Mouse (Mus musculus) forebrain, embryonic 16.5 days (tissue): ENCODE results near the gene Fgfr2. TPM values are rescaled to one million over a fixed set of nuclear protein-coding genes. Genes with fewer than 3 reads are reported as not detected.

Source experiments
- ATAC-seq: fragments of 200-750 bp; cut with Nextera tagmentation; 2 replicates; pipeline ENCODE4 v1.8.0; 2017; ENCODE audit warnings: mild to moderate bottlenecking, moderate library complexity
- H3K27ac ChIP-seq: fragments of 300-500 bp; sonication (generic); 2 replicates; pipeline ENCODE4 v1.5.1; 2014; ENCODE audit warnings: low read length, control low read depth
- H3K27me3 ChIP-seq: fragments of 300-500 bp; sonication (generic); replicated peaks from 2 replicates; pipeline ENCODE4 v1.6.1; 2014; ENCODE audit warnings: low read length; ENCODE audit not compliant: control insufficient read depth, insufficient read depth
- H3K36me3 ChIP-seq: fragments of 300-500 bp; sonication (generic); 2 replicates; pipeline ENCODE4 v1.6.1; 2014; ENCODE audit not compliant: control insufficient read depth, insufficient read depth
- H3K4me1 ChIP-seq: fragments of 300-500 bp; sonication (generic); replicated peaks from 2 replicates; pipeline ENCODE4 v1.6.1; 2014; ENCODE audit warnings: low read length; ENCODE audit not compliant: control insufficient read depth, insufficient read depth
- H3K4me2 ChIP-seq: fragments of 300-500 bp; sonication (generic); 2 replicates; pipeline ENCODE4 v1.6.1; 2014; ENCODE audit warnings: mild to moderate bottlenecking, low read length, control low read depth
- H3K4me3 ChIP-seq: fragments of 300-500 bp; sonication (generic); replicated peaks from 2 replicates; pipeline ENCODE4 v1.5.1; 2014; ENCODE audit warnings: mild to moderate bottlenecking, low read length, control low read depth
- H3K9ac ChIP-seq: fragments of 300-500 bp; sonication (generic); replicated peaks from 2 replicates; pipeline ENCODE4 v1.6.1; 2014; ENCODE audit warnings: low read depth, low read length, control low read depth
- H3K9me3 ChIP-seq: fragments of 300-500 bp; sonication (generic); 2 replicates; pipeline ENCODE4 v1.6.1; 2016; ENCODE audit warnings: low read length; ENCODE audit not compliant: control insufficient read depth
- WGBS: fragments of 180-500 bp; shearing (Covaris S2); extraction: QIAGEN DNeasy Blood & Tissue Kit; methylation state at CpG from one replicate; pipeline ENCODE4 v1.1.7; 2014; 5-methylcytosine and 5-hydroxymethylcytosine counted together
- polyA plus RNA-seq: library from polyadenylated mRNA; unstranded; fragments of >200 nt; fragmentation: Nextera tagmentation; extraction: Ambion mirVana; gene quantifications from 2 replicates; pipeline ENCODE4 v1.2.1, GENCODE M21; 2015

Fgfr2 gene
- polyA plus RNA-seq, 1 experiment from 2014 or later, result 39.2 TPM

- Histone ChIP-seq H3K36me3 (no peaks in the 10 kb centered on the region), H3K27ac (no peak overlapping the region)
- WGBS, result 90% methylated on average over 10 of the region's 10 CpGs
Measured at GRCm38 (mm10) chr7:132897258-132897657, 225.9 kb downstream of the Fgfr2 start.

GRCm38 (mm10) chr7:132896206-132896815 lies 226.8 kb downstream of the Fgfr2 start:
- Histone ChIP-seq H3K4me3 (no peak overlapping the region), H3K27me3 (no peaks in the 10 kb centered on the region), H3K9me3 (peaks cover 3% of the 10 kb centered on the region; the same call in 1 of the 2 replicates), H3K4me2 (no peak overlapping the region), H3K27ac (no peak overlapping the region), H3K36me3 (no peaks in the 10 kb centered on the region), H3K9ac (no peak overlapping the region), H3K4me1 (0 out of 2 replicates have a peak, but pooled peaks cover 3% of the 10 kb centered on the region)
- 87% methylated on average over 9 of the region's 9 CpGs for WGBS
- ATAC-seq, result no peak

More at GRCm38 (mm10) chr7:132897258-132897657, 225.9 kb downstream of the Fgfr2 start:
- Histone ChIP-seq H3K9me3 (peaks cover 3% of the 10 kb centered on the region; the same call in 1 of the 2 replicates), H3K4me1 (0 out of 2 replicates have a peak, but pooled peaks cover 3% of the 10 kb centered on the region), H3K27me3 (no peaks in the 10 kb centered on the region), H3K4me3 (no peak overlapping the region), H3K4me2 (no peak overlapping the region), H3K9ac (no peak overlapping the region)
- ATAC-seq, result no peak

- H3K4me1 ChIP-seq, result 0 out of 2 replicates have a peak, but pooled peaks cover 3% of the 10 kb centered on the region
- no peaks in the 10 kb centered on the region for H3K36me3 ChIP-seq
- H3K27ac ChIP-seq, result no peak overlapping the region
- H3K4me2 ChIP-seq, result no peak overlapping the region
- H3K27me3 ChIP-seq, result no peaks in the 10 kb centered on the region
- no peak overlapping the region for H3K9ac ChIP-seq
- 56% methylated on average over 7 of the region's 7 CpGs for WGBS
- no peak for ATAC-seq
- no peak overlapping the region for H3K4me3 ChIP-seq
- peaks cover 3% of the 10 kb centered on the region; the same call in 1 of the 2 replicates for H3K9me3 ChIP-seq
Measured at GRCm38 (mm10) chr7:132894841-132895555, 228.2 kb downstream of the Fgfr2 start.

GRCm38 (mm10) chr7:132893336-132893735 lies 229.8 kb downstream of the Fgfr2 start:
- no peak overlapping the region for H3K27ac ChIP-seq
- no peak overlapping the region for H3K4me2 ChIP-seq
- WGBS, result 77% methylated on average over 1 of the region's 1 CpGs

GRCm38 (mm10) chr7:132892806-132893205 lies 230.3 kb downstream of the Fgfr2 start:
- no peaks in the 10 kb centered on the region for H3K27me3 ChIP-seq
- no peak for ATAC-seq
- H3K9ac ChIP-seq, result no peak overlapping the region
- no peak overlapping the region for H3K4me2 ChIP-seq
- 83% methylated on average over 7 of the region's 7 CpGs for WGBS
- H3K4me1 ChIP-seq, result 0 out of 2 replicates have a peak, but pooled peaks cover 3% of the 10 kb centered on the region
- no peak overlapping the region for H3K4me3 ChIP-seq
- no peak overlapping the region for H3K27ac ChIP-seq
- no peaks in the 10 kb centered on the region for H3K36me3 ChIP-seq
- no peaks in the 10 kb centered on the region for H3K9me3 ChIP-seq

More at GRCm38 (mm10) chr7:132893336-132893735, 229.8 kb downstream of the Fgfr2 start:
- ATAC-seq, result no peak
- Histone ChIP-seq H3K36me3 (no peaks in the 10 kb centered on the region), H3K9ac (no peak overlapping the region), H3K9me3 (peaks cover 2% of the 10 kb centered on the region; the same call in 1 of the 2 replicates), H3K27me3 (no peaks in the 10 kb centered on the region), H3K4me1 (0 out of 2 replicates have a peak, but pooled peaks cover 3% of the 10 kb centered on the region), H3K4me3 (no peak overlapping the region)

GRCm38 (mm10) chr7:132892311-132892661 lies 230.9 kb downstream of the Fgfr2 start:
- ATAC-seq, result no peak
- WGBS, result 61% methylated on average over 4 of the region's 4 CpGs

GRCm38 (mm10) chr7:132891561-132892310 lies 231.4 kb downstream of the Fgfr2 start:
- no peaks in the 10 kb centered on the region for H3K36me3 ChIP-seq
- ATAC-seq, result no peak
- no peak overlapping the region for H3K9ac ChIP-seq
- H3K4me2 ChIP-seq, result no peak overlapping the region
- WGBS, result 84% methylated on average over 5 of the region's 5 CpGs
- 0 out of 2 replicates have a peak, but pooled peaks cover 3% of the 10 kb centered on the region for H3K4me1 ChIP-seq
- no peak overlapping the region for H3K4me3 ChIP-seq
- H3K27me3 ChIP-seq, result no peaks in the 10 kb centered on the region
- no peak overlapping the region for H3K27ac ChIP-seq
- H3K9me3 ChIP-seq, result no peaks in the 10 kb centered on the region

More at GRCm38 (mm10) chr7:132892311-132892661, 230.9 kb downstream of the Fgfr2 start:
- Histone ChIP-seq H3K4me3 (no peak overlapping the region), H3K27me3 (no peaks in the 10 kb centered on the region), H3K4me2 (no peak overlapping the region), H3K36me3 (no peaks in the 10 kb centered on the region), H3K27ac (no peak overlapping the region), H3K9me3 (no peaks in the 10 kb centered on the region), H3K4me1 (0 out of 2 replicates have a peak, but pooled peaks cover 3% of the 10 kb centered on the region), H3K9ac (no peak overlapping the region)

GRCm38 (mm10) chr7:132890201-132890600 lies 232.9 kb downstream of the Fgfr2 start:
- no peak for ATAC-seq
- no peaks in the 10 kb centered on the region for H3K36me3 ChIP-seq

GRCm38 (mm10) chr7:132889691-132890090 lies 233.5 kb downstream of the Fgfr2 start:
- peaks cover 1% of the 10 kb centered on the region for H3K36me3 ChIP-seq
- WGBS, result 96% methylated on average over 8 of the region's 8 CpGs
- no peaks in the 10 kb centered on the region for H3K4me1 ChIP-seq
- no peak overlapping the region for H3K4me3 ChIP-seq
- H3K27ac ChIP-seq, result no peak overlapping the region
- H3K9me3 ChIP-seq, result no peaks in the 10 kb centered on the region
- no peak overlapping the region for H3K4me2 ChIP-seq
- no peak overlapping the region for H3K9ac ChIP-seq
- ATAC-seq, result no peak
- H3K27me3 ChIP-seq, result no peaks in the 10 kb centered on the region

More at GRCm38 (mm10) chr7:132890201-132890600, 232.9 kb downstream of the Fgfr2 start:
- H3K4me1 ChIP-seq, result 0 out of 2 replicates have a peak, but pooled peaks cover 3% of the 10 kb centered on the region
- no peak overlapping the region for H3K9ac ChIP-seq
- 92% methylated on average over 5 of the region's 5 CpGs for WGBS
- H3K27ac ChIP-seq, result no peak overlapping the region
- no peak overlapping the region for H3K4me2 ChIP-seq
- H3K4me3 ChIP-seq, result no peak overlapping the region
- no peaks in the 10 kb centered on the region for H3K9me3 ChIP-seq
- H3K27me3 ChIP-seq, result no peaks in the 10 kb centered on the region
